Mouse (Mus musculus): ENCODE measurements around the gene Unc50.

Unc50 gene

DNA sequence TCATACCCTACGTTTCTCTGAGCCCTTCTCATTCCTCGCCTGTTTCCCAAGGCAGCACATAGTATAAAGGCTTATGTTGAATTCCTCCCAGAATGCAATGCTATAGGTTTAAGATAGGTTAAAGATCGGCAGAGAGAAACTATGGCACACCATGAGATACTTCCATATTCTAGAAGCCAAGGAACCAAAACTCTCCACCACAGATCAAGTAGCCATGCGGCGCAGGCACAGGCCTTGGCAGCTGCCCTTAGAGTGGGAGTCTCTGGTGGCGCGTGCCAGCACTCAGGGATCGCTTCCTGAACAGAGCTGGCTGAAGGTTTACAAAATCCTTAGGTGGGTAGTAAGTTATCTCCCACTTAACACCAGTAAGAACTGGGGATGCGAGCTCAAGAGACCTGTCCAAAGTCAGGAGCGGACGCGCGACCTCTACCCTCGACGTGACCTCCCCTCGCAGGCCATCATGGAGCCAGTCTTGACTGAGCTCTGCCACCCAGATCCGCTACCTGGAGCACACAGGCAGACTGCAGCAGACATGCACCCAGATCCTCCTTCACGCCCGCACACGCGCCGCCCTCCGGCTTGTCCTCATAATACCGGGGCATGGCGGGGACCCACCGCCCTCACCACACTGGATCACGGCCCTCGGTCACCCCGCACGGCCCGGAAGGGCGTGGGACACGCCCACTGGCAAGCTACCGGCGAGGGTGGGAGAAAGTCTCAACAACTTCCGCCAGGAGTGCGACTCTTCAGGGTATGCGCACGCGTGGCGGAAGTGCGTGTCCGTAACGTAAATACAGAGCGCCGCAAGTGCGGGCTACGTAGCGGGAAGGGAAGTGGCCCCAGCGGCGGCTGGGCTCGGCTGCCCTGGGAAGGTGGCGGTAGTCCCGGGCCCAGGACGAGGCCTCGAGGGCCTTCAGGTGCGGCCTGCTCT is at the start of gene Unc50, which contains the start of gene Coa5:
Unc50 (plus strand) TSS at position 774 of the 931 bp plus-strand sequence.
Coa5 (minus strand) TSS at position 738 of the 931 bp plus-strand sequence.
- peak; percentile 93 for DNase-seq (ENCODE audit: low read depth)

DNA sequence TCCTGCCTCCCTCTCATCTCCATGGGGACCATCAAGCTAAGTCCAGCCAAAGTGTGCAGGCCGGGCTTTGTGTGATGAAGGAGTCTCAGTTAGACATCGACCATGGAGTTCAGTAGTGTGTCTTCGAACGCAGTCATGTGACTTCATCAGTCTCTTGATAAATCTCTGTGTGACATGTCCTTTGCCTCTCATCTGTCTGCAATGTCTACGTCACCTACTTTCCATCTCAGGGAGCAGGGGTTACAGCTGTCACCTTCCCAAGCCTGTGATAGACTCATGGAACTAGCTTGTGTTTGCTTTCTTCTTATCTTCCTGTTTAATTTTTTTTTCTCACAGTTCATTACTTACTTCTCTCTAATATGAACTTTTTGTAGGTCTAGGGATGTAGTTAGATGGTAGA is 49.0 kb upstream of the Unc50 start:
- DNase-seq (ENCODE audit: low read depth): no peak

DNA sequence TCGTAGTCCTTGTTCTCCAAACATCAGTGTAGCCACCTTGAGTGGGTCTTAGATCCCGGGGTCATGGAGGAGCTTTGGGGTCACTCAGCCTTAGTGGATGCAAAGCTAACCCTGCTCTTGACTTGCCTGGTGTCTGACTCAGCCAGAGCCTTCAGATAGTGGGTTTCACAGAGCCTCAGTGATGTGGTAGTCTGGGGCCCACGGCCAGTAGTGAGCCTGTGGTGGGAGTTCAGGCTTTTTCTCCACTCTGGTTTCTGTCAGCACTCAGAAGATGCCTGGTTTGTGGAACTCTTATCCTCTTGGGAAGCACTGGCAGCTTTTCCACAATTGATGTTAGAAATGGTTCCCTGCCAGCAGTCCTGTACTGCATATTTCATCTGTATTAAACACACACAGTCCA is 45.6 kb upstream of the Unc50 start:
- no peak for DNase-seq (ENCODE audit: low read depth)

DNA sequence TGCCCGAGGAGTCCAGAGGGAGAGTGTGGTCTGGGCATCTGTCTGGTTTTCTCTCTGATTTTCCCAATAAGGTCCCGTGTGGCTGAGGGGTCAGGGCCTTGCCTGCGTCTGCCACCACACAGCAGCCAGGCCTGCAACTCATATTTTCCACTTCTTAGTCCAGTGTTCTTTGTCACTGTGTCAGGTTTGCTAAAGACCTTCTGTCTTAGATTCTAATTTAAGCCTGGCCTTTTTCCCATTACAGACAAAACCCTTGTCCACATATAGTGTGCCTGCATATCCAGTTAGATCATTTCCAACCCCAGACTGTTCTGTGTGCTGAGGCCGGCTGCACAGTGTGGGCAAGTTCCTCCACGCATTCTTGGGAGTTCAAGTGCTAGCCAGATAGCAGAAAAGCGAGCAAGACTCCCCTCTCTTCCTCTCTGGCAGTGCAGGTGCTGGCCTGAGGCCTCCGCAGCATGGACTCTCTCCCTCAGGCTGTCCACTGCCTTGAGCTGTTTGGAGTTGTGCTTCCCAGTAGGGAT is 43.4 kb upstream of the Unc50 start:
- no peak for DNase-seq (ENCODE audit: low read depth)

DNA sequence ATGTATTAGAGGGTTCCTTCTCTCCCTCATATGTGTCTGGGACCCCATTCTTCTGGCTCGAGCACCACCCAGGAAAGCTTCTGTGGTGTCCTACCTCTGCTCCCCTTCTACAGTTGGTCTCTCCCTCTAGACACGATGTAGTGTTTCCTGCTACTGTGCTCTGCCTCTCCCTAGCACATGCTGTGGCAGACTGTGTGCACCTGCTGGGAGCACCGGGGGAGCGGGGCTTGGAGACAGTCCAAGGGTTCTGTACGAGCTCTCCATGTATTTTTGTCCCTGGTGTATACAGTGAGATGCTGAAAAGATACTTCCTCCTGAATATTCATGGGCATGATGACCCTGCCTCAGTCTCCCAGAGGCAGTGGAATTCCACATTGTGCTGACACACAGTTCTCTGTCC is 36.8 kb upstream of the Unc50 start:
- no peak for DNase-seq (ENCODE audit: low read depth)

DNA sequence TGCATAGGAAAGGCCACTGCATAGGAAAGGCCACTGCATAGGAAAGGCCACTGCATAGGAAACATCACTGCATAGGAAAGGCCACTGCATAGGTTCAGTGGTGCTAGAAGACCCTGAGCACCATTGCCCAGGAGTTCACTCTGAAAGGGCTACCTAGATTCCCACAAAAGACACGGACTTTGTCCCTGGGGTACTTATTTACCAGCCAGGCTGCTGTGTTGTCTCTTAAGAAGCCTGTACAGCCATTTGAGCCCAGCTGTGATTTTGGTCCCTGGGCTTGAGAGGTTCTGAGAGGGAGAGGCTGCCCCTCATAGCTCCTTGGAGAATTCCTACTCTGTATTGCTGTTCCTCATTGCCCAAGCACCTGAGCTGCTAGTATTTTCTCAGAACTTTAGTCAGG is 33.5 kb upstream of the Unc50 start:
- DNase-seq (ENCODE audit: low read depth): no peak

DNA sequence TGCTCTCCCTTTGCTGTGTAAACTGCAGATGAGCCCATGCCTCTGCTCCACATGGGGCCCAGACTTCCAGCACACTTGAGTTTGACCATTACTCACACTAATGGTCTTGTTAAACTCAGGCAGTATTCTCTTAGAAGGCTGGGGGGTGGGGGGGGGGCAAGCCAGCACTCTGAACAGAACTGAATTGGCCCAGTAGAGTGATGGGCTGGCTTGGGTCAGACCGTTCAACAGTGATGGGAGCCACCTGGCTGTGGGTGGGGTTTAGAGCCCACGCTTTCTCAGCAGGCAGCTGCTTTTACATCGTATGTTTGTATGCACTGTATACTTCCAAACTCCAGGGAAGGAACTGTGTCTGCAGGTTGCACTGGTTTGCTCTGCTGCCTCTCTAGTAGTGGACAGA is 31.0 kb upstream of the Unc50 start:
- no peak for DNase-seq (ENCODE audit: low read depth)

DNA sequence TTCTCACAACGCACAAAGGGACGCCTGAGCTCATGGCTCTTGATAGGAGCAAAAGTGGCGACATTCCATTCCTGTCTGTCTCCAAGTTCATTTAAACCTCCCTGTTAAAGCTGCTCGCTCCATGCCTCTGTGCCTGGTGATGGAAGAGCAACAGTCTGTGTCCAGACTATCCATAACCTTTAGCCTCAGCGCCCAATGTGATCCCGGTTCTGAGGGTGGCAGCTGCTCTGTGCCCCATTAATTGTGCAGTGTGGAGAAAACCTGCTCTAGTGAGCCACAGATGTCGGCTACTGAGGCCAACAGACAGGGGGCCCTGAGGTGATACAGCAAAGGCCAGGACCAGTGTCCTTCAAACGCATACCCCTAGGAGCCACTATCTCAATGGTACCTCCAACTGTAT is 30.2 kb upstream of the Unc50 start:
- no peak for DNase-seq (ENCODE audit: low read depth)

DNA sequence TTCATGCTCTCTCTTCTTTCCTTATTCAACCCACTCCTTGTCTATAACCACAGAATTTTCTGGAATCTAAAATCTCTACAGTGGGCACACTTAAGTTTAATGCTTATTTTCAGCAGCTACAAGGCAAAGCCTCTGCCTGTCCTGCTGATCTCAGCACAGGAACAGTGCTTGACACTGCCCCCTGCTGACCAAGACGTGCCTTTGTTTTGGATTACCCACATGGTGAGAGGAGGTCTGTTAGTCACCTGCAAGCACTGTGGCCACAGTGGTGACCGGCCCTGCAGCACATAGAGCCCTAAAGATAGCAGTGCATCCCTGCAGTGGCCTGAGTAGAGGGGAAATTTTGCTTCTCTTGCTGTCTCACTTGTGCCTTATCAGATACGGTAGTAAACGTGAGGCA is 28.3 kb upstream of the Unc50 start:
- DNase-seq (ENCODE audit: low read depth): peak; percentile 30

DNA sequence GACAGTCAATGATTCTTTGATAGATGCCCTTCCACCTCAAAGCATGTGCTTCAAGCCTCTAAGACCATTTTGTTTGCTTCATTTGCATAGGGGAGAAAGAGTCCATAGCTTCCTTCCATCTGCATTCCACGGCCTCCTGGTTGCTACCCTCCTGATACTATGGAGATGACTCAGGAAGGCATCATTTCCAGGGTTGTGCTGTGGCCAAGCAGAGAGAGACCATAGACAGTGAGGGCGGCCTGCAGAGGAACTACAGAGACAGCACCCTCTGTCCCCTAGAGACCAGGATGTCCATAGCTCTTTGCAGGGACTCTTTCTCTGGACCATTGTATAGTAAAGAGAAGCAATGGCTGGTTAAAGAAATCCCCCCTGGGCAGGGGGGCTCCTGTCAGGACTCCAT is 24.8 kb upstream of the Unc50 start:
- DNase-seq (ENCODE audit: low read depth): no peak

DNA sequence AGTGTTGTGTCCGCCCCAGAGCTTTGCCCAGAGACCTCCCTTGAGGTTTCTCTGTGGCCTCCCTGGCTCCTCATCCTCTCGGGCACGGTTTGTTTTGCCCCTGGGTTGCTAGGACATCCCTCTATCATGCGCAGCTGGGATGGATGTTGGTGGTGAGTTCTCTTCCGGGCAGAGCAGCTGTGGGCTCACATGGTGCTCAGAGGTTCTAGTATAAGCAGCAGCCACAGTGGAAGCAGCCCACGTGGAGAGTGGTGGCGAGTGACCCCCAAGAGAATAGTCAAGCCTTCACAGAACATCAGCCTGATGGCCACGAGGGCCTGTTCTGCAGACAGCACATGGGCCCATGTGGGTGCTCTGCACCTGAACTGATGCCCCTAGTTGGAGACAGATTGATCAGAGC is 22.7 kb upstream of the Unc50 start:
- no peak for DNase-seq (ENCODE audit: low read depth)

DNA sequence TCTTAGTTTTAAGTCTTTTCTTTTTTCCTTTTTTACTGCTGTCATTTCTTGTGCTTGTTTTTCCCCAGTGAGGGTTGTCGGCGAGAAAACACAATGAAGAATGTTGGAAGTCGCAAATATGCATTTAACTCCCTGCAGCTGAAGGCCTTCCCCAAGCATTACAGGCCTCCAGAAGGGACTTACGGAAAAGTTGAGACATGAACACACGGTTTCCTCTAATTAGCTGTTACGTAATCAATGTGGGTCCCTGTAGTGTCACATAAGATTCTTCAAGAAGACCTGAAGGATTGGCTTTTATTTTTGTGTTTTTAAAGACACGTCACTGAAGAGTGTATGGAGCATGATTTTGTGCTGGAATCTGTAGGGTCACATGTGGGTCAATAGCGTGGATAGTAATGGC is 21.9 kb upstream of the Unc50 start:
- DNase-seq (ENCODE audit: low read depth): no peak

DNA sequence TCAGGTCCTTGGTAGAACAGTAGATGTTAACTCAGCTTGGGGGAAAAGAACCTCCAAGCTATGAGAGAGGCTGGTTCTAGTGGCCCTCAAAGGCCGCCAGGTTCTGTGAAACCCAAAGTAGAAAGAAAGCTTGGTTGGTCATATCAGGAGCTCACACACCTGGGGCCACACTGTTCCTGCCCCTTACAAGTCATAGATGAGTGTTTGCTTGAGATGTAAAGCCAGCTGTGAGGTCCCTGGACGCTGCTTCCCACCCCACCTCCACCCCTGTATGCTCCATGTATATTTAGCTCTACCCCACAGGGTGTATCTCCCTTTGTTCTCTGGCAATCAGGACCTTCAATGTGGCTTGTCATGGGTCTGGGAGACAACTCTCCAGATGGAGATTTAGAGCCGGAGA is 21.3 kb upstream of the Unc50 start:
- DNase-seq (ENCODE audit: low read depth): no peak

DNA sequence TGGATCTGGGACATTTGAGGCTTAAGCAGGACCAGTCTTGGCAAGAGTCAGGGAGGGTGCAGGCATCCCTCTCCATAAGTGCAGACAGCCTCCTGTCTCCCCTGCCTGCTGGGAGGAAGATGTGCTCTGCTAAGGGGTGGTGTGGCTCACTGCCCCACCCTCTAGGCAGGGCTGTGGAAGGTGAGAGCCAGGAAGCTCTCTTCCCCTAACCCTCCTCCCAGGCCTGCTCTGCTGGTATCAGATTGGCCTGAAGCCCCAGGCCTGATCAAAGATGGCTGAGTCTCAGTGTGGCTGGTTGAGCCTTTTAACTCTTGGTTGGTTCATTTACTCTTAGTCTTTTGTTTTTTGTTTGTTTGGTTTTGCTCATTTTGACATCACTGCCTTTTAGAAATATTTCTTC is 20.3 kb upstream of the Unc50 start:
- no peak for DNase-seq (ENCODE audit: low read depth)

DNA sequence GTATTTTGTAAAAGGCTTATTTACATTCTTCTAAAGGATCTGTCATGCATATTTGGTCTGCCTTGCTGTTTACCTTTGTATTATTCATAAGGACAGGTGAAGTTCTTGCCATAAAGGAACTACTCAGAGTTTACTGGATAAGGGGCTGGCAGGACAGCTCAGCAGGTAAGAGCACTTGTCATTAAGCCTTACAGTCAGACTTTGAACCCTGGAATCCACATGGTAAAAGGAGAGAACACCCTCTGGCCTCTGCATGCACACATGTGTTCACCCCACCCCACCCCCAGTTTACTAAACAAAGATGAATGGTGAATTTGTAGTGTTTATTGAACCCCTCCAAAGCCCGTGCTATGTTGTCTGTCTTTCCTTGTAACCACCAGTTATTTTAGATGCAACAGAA is 14.5 kb upstream of the Unc50 start:
- DNase-seq (ENCODE audit: low read depth): no peak

DNA sequence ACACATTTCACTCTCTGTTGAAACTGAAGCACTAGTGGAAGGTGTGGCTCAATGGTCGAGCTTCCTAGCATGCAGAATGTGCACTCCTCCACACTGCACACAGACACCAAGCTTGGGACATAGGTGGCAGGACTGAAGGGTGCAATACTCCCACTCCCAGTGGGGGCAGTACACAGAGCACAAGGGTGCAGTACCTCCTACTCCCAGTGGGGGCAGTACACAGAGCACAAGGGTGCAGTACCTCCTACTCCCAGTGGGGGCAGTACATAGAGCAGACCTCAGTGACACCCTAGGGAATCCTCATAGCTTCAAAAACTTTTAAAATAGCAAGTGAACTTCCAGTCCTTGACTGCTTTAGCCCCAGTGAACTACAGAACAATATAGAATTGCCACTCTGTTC is 10.5 kb upstream of the Unc50 start:
- DNase-seq (ENCODE audit: low read depth): no peak

DNA sequence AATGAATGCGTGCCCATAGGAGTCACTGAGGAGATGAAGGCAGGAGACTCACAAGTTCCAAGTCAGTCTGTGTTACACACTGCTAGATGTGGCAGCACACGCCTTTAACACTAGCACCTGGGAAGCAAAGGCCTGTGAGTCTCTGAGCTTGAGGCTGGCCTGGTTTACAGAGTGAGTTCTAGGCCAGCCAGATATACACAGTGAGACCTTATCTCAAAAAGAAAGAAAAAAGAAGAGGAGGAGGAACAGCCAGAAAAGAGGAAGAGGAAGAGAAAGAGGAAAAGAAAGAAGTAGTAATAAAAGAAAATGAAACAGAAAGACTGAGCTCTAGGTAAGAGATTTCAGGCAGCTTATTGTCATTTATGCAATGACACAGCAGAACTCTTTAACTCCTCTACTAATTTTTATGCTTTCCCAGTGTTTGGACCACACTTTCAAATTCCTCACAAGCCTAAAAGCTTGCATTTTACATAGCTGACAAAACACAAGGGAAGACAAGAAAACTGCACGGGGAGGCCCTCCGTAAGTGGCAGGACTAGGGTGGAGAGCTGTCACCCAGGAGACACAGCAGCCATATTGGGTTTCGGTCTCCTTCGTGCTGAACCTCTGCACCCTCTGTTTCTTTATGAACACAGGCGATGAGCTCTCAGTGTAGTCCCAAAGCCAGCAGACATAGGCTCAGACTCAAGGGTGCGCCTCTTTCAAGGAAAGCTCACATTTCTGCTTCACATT is 2.6 kb upstream of the Unc50 start:
- no peak for DNase-seq (ENCODE audit: low read depth)

DNA sequence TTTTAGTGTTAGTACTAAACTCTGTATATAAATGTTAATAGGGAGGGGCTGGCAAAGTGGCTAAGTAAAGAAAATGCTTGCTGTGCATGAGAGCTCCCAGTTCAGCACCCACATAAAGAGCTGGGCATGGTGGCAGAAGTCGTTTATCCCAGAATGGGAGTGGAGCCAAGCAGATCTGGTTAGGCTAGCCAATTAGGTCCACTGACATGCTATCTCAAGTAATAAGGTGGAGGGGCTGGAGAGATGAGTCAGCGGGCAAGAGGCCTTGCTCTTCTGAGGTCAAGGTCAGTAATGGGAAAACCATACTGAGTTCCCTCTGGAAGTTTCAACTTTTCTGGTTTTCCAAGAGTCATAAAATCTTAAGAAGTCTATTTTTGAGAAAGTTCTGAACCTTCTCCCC is 1.0 kb upstream of the Unc50 start:
- no peak for DNase-seq (ENCODE audit: low read depth)

DNA sequence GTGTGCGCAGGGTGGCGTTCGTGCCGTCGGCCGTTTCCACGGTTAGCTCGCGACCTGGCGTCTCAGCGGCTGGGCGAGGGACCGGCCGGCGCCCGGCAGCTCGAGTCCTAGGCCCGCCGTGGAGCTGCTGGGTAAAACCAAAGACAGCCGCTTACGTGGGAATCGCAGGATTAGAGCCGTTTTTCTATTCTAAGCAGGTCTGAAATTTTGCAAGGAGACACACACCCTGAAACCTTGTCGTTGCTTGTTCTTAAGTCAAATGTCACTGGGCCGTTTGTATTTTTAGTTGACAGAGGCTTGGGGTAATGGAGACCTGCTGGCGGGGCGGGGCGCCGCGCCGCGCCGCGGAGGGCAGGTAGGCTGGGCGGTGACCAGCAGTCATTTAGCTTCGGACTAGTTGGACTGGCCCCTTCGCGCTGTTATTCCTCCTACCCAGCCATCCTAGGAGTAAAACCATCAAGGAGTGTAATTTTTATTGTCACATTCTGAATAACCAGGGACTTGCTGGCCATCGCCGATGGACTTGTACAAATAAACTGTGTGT is 430 bp downstream of the Unc50 start:
- no peak for DNase-seq (ENCODE audit: low read depth)

DNA sequence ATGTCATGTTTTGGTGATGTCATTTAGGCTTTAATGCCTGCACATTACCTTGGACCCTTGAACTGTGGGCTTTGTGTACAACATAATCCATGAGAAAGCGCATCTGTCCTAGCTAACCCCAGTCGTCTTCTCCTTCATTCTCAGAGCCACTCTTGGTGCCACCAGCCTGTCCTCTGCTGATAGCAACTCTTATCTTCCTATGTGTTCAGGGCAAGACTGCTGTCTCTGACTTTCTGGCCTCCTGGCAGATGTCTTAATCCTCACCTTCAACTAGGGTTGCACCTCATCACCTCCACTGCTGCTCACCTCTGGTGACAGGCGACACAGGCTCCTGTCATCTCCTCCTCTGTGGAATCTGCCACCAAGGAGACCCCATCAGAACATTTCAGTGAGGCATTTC is 6.5 kb downstream of the Unc50 start:
- DNase-seq (ENCODE audit: low read depth): no peak

DNA sequence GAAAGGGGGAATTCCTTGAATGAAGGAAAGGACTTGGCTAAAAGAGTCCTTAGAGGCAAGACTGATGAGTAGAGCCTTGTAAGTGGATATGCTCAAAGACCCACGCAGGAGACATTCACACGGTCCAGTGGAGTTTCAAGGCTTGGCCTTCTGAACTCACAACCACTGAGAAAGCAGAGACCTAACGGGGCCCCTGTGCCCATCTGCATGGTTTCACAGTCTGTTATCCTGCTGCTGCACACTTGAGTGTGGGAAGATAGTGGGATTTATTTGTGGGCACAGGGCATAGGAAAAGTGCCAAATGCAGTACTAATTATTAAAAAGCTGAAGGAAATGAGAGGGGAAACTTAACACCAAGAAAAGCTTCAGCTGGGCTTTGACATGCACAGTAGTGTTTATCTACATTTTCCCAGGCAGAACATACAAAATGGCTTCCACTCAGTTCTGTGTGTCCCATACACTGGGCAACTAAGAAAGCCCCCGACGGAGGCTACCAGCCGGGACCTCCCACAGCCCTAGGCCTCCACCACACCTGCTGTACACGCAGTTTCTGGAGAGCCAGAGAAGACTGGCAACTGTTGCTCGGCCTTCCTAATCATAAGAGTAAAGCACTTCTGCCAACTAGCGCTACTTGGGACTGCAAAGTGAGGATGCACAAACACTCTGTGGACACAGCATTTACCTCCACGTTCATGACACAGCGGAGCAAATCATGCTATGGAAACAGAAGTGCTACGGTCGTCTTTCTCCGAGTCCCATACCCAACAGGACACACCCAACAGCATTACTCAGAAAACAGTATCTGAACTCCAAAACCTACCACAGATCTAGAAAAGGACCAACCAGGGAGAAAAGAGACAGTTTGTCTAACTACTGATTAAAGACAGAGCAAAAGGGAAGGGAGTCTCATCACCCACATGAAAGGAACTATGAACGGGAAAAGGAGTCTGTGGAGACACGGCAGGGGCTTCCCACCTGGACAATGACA is 13.2 kb downstream of the Unc50 start:
- no peak for DNase-seq (ENCODE audit: low read depth)
